Mouse (Mus musculus) thymus, postnatal 25 days (tissue): ENCODE data around the gene Csf2rb2.
"Not testable (repeated sequence)": the region's sequence is repeated elsewhere in the genome, so short reads cannot be mapped to it uniquely, and the experiment has no call there.

Experiments
- DNase-seq: peaks from one replicate; pipeline ENCODE4 v3.0.0; 2022

The Csf2rb2 gene

GRCm38 (mm10) chr15:78305341-78305933 lies at the start of gene Csf2rb2:
Csf2rb2 (minus strand) TSS chr15:78305721.
- no peak for DNase-seq

- DNase-seq = peak; percentile 47
Observed at GRCm38 (mm10) chr15:78354958-78355357, 49.4 kb upstream of the Csf2rb2 start.

GRCm38 (mm10) chr15:78351586-78352165 lies 46.2 kb upstream of the Csf2rb2 start:
- no peak for DNase-seq

GRCm38 (mm10) chr15:78344567-78344966 lies 39.0 kb upstream of the Csf2rb2 start:
- DNase-seq = no peak

GRCm38 (mm10) chr15:78343683-78344082 lies 38.2 kb upstream of the Csf2rb2 start:
- no peak for DNase-seq

GRCm38 (mm10) chr15:78340919-78341318 lies 35.4 kb upstream of the Csf2rb2 start:
- not testable (repeated sequence) for DNase-seq

GRCm38 (mm10) chr15:78339627-78340423 lies 34.3 kb upstream of the Csf2rb2 start:
- peak; percentile 33 for DNase-seq

GRCm38 (mm10) chr15:78334380-78334779 lies 28.9 kb upstream of the Csf2rb2 start:
- DNase-seq = no peak

- DNase-seq = peak; percentile 26
Observed at GRCm38 (mm10) chr15:78332981-78333380, 27.5 kb upstream of the Csf2rb2 start.

- DNase-seq = no peak
Observed at GRCm38 (mm10) chr15:78331523-78332340, 26.2 kb upstream of the Csf2rb2 start.

- DNase-seq = no peak
Observed at GRCm38 (mm10) chr15:78330706-78331105, 25.2 kb upstream of the Csf2rb2 start.

- not testable (repeated sequence) for DNase-seq
Observed at GRCm38 (mm10) chr15:78329972-78330371, 24.5 kb upstream of the Csf2rb2 start.

- DNase-seq = no peak
Observed at GRCm38 (mm10) chr15:78328520-78329097, 23.1 kb upstream of the Csf2rb2 start.

- not testable (repeated sequence) for DNase-seq
Observed at GRCm38 (mm10) chr15:78327753-78328341, 22.3 kb upstream of the Csf2rb2 start.

- DNase-seq = no peak
Observed at GRCm38 (mm10) chr15:78326747-78327146, 21.2 kb upstream of the Csf2rb2 start.

- DNase-seq = no peak
Observed at GRCm38 (mm10) chr15:78325671-78326339, 20.3 kb upstream of the Csf2rb2 start, which contains the start of gene Csf2rb. Csf2rb (plus strand) TSS chr15:78325752.

- DNase-seq = no peak
Observed at GRCm38 (mm10) chr15:78324294-78324693, 18.8 kb upstream of the Csf2rb2 start.

- DNase-seq = no peak
Observed at GRCm38 (mm10) chr15:78323366-78323765, 17.8 kb upstream of the Csf2rb2 start.

- peak; percentile 59 for DNase-seq
Observed at GRCm38 (mm10) chr15:78320825-78321496, 15.4 kb upstream of the Csf2rb2 start.

GRCm38 (mm10) chr15:78318338-78319171 lies 13.0 kb upstream of the Csf2rb2 start:
- DNase-seq = not testable (repeated sequence)
